Mouse (Mus musculus): ENCODE data around the gene Pkn3. TPM values are rescaled to one million over a fixed set of nuclear protein-coding genes. Genes with fewer than 3 reads are reported as not detected.
A peak's percentile ranks its signal among the peaks of the same experiment; 100 is the strongest.

Gene Pkn3
- polyA plus RNA-seq, 1 experiment = 8.8 TPM

DNA sequence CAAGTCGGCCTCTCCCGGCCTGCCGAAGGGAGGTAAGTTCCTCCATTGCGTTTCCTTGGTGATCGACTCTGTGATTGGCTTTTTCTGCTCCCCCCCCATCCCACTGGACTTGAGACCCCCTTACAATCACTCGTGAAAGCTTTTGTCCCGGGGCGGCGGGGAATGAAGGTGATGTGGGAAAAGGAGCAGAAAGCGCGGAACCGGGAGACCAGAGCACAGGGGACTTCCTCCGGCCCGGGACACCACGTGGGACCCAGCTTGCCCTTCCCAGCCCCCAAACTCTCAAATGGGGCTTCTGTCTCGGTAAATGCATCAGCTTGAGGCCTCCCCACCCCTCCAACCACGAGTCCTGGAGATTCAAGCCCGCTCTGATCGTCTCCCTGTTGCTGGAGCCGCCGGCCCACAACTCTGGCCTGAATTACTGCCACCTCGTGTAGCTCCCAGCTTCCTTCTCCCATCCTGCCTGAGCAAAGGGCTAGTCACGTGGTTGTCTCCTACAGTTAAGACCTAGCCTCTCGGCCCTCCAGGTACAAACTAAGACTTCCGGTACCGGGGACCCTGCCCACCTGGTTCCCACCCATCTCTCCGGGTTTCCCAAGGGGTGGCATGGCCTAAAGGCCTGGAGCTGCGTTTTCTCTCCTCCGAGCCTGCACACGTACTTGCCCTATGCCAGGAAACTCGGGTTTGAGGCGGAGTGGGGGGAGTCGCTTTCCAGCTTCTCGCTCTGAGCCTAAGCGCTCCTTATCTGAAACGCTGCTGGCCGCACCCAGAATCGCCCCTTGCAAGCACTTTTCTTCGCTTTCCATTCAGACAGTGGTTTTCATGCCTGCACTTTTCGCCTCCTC, 15.0 kb upstream of the Pkn3 start:
- DNase-seq = peak; percentile 50
- TF ChIP-seq CTCF (IDR thresholded peaks at IDR 0.05; ENCODE audit: borderline replicate concordance, control insufficient read depth, extremely low read depth, insufficient read depth, low read length, poor library complexity) (0 out of 2 replicates have a peak, but pooled peaks have one; percentile 25), POLR2A (IDR thresholded peaks at IDR 0.05; ENCODE audit: control insufficient read depth, extremely low read depth, insufficient read depth, low read length, poor library complexity) (no peak)
- peak overlapping the region; percentile 80 for H3K4me3 ChIP-seq (ENCODE audit: control insufficient read depth, insufficient read depth, low read length)
- H3K4me1 ChIP-seq (replicated peaks; ENCODE audit: control insufficient read depth, insufficient read depth, low read length) = peaks cover 26% of the 10 kb centered on the region
- WGBS = under 1% methylated on average over 40 of the region's 40 CpGs
- no peaks in the 10 kb centered on the region for H3K36me3 ChIP-seq (ENCODE audit: control insufficient read depth, insufficient read depth, low read length)
- peak overlapping the region; percentile 60 for H3K27ac ChIP-seq (ENCODE audit: control insufficient read depth, insufficient read depth, low read length)
- no peaks in the 10 kb centered on the region for H3K27me3 ChIP-seq (ENCODE audit: control insufficient read depth, insufficient read depth, low read length)

- Histone ChIP-seq H3K27me3 (ENCODE audit: control insufficient read depth, insufficient read depth, low read length) (no peaks in the 10 kb centered on the region), H3K36me3 (ENCODE audit: control insufficient read depth, insufficient read depth, low read length) (no peaks in the 10 kb centered on the region; the same call in 1 of the 2 replicates), H3K27ac (ENCODE audit: control insufficient read depth, insufficient read depth, low read length) (peak overlapping the region; percentile 60), H3K4me3 (ENCODE audit: control insufficient read depth, insufficient read depth, low read length) (peak overlapping the region; percentile 80), H3K4me1 (replicated peaks; ENCODE audit: control insufficient read depth, insufficient read depth, low read length) (peaks cover 26% of the 10 kb centered on the region)
- TF ChIP-seq CTCF (IDR thresholded peaks at IDR 0.05; ENCODE audit: borderline replicate concordance, control insufficient read depth, extremely low read depth, insufficient read depth, low read length, poor library complexity) (no peak), POLR2A (IDR thresholded peaks at IDR 0.05; ENCODE audit: control insufficient read depth, extremely low read depth, insufficient read depth, low read length, poor library complexity) (no peak)
- no peak for DNase-seq
- WGBS = 9% methylated on average over 8 of the region's 8 CpGs
Observed at GRCm38 (mm10) chr2:30063235-30063634, 14.2 kb upstream of the Pkn3 start.

GRCm38 (mm10) chr2:30063791-30064190, 13.7 kb upstream of the Pkn3 start:
- Histone ChIP-seq H3K4me3 (ENCODE audit: control insufficient read depth, insufficient read depth, low read length) (peak overlapping the region; percentile 80; the same call in 1 of the 2 replicates), H3K4me1 (replicated peaks; ENCODE audit: control insufficient read depth, insufficient read depth, low read length) (peaks cover 26% of the 10 kb centered on the region), H3K36me3 (ENCODE audit: control insufficient read depth, insufficient read depth, low read length) (peaks cover 4% of the 10 kb centered on the region), H3K27ac (ENCODE audit: control insufficient read depth, insufficient read depth, low read length) (peak overlapping the region; percentile 60; the same call in 1 of the 2 replicates), H3K27me3 (ENCODE audit: control insufficient read depth, insufficient read depth, low read length) (no peaks in the 10 kb centered on the region)
- TF ChIP-seq POLR2A (IDR thresholded peaks at IDR 0.05; ENCODE audit: control insufficient read depth, extremely low read depth, insufficient read depth, low read length, poor library complexity) (no peak), CTCF (IDR thresholded peaks at IDR 0.05; ENCODE audit: borderline replicate concordance, control insufficient read depth, extremely low read depth, insufficient read depth, low read length, poor library complexity) (no peak)
- DNase-seq = no peak
- WGBS = 4% methylated on average over 2 of the region's 3 CpGs

- no peaks in the 10 kb centered on the region for H3K27me3 ChIP-seq (ENCODE audit: control insufficient read depth, insufficient read depth, low read length)
- peaks cover 8% of the 10 kb centered on the region for H3K36me3 ChIP-seq (ENCODE audit: control insufficient read depth, insufficient read depth, low read length)
- WGBS = 11% methylated on average over 3 of the region's 3 CpGs
- no peak overlapping the region for H3K27ac ChIP-seq (ENCODE audit: control insufficient read depth, insufficient read depth, low read length)
- no peak overlapping the region for H3K4me3 ChIP-seq (ENCODE audit: control insufficient read depth, insufficient read depth, low read length)
- DNase-seq = no peak
- TF ChIP-seq POLR2A (IDR thresholded peaks at IDR 0.05; ENCODE audit: control insufficient read depth, extremely low read depth, insufficient read depth, low read length, poor library complexity) (no peak), CTCF (IDR thresholded peaks at IDR 0.05; ENCODE audit: borderline replicate concordance, control insufficient read depth, extremely low read depth, insufficient read depth, low read length, poor library complexity) (no peak)
- peaks cover 26% of the 10 kb centered on the region for H3K4me1 ChIP-seq (replicated peaks; ENCODE audit: control insufficient read depth, insufficient read depth, low read length)
Observed at GRCm38 (mm10) chr2:30064298-30064697, 13.2 kb upstream of the Pkn3 start.

GRCm38 (mm10) chr2:30066046-30066901, 11.2 kb upstream of the Pkn3 start:
- peak; percentile 93 for DNase-seq
- Histone ChIP-seq H3K4me1 (replicated peaks; ENCODE audit: control insufficient read depth, insufficient read depth, low read length) (peaks cover 24% of the 10 kb centered on the region), H3K27me3 (ENCODE audit: control insufficient read depth, insufficient read depth, low read length) (no peaks in the 10 kb centered on the region), H3K36me3 (ENCODE audit: control insufficient read depth, insufficient read depth, low read length) (peaks cover 22% of the 10 kb centered on the region), H3K27ac (ENCODE audit: control insufficient read depth, insufficient read depth, low read length) (peak overlapping the region; percentile 53), H3K4me3 (ENCODE audit: control insufficient read depth, insufficient read depth, low read length) (peak overlapping the region; percentile 55)
- TF ChIP-seq CTCF (IDR thresholded peaks at IDR 0.05; ENCODE audit: borderline replicate concordance, control insufficient read depth, extremely low read depth, insufficient read depth, low read length, poor library complexity) (0 out of 2 replicates have a peak, but pooled peaks have one; percentile 18), POLR2A (IDR thresholded peaks at IDR 0.05; ENCODE audit: control insufficient read depth, extremely low read depth, insufficient read depth, low read length, poor library complexity) (peak; percentile 79; the same call in 1 of the 2 replicates)
- under 1% methylated on average over 93 of the region's 101 CpGs for WGBS

All from thymus, adult 2 months (tissue).